Mouse (Mus musculus): ENCODE measurements around the gene Homer1. TPM values are rescaled to one million over a fixed set of nuclear protein-coding genes. Genes with fewer than 3 reads are reported as not detected.

Homer1 gene
- polyA plus RNA-seq, 1 experiment = 2.2 TPM

- WGBS = 64% methylated on average over 3 of the region's 3 CpGs
Measured at GRCm38 (mm10) chr13:93335337-93335736, 35.9 kb downstream of the Homer1 start.

GRCm38 (mm10) chr13:93338394-93338793, 39.0 kb downstream of the Homer1 start:
- 56% methylated on average over 5 of the region's 5 CpGs for WGBS
- no peak for DNase-seq (ENCODE audit: low read depth, low spot score)

More at GRCm38 (mm10) chr13:93335337-93335736, 35.9 kb downstream of the Homer1 start:
- no peak for DNase-seq (ENCODE audit: low read depth, low spot score)

GRCm38 (mm10) chr13:93340555-93341278, 41.3 kb downstream of the Homer1 start:
- no peak for DNase-seq (ENCODE audit: low read depth, low spot score)
- WGBS = 61% methylated on average over 3 of the region's 3 CpGs

GRCm38 (mm10) chr13:93342641-93343040, 43.2 kb downstream of the Homer1 start:
- DNase-seq (ENCODE audit: low read depth, low spot score) = no peak
- 48% methylated on average over 5 of the region's 5 CpGs for WGBS

GRCm38 (mm10) chr13:93344395-93344794, 45.0 kb downstream of the Homer1 start:
- no peak for DNase-seq (ENCODE audit: low read depth, low spot score)
- 90% methylated on average over 1 of the region's 1 CpGs for WGBS

- 79% methylated on average over 3 of the region's 3 CpGs for WGBS
Measured at GRCm38 (mm10) chr13:93345854-93346253, 46.4 kb downstream of the Homer1 start.

GRCm38 (mm10) chr13:93352030-93352429, 52.6 kb downstream of the Homer1 start:
- 78% methylated on average over 2 of the region's 2 CpGs for WGBS
- DNase-seq (ENCODE audit: low read depth, low spot score) = no peak

More at GRCm38 (mm10) chr13:93345854-93346253, 46.4 kb downstream of the Homer1 start:
- DNase-seq (ENCODE audit: low read depth, low spot score) = no peak

- no peak for DNase-seq (ENCODE audit: low read depth, low spot score)
- WGBS = 58% methylated on average over 7 of the region's 7 CpGs
Measured at GRCm38 (mm10) chr13:93354420-93355278, 55.2 kb downstream of the Homer1 start.

- 67% methylated on average over 6 of the region's 6 CpGs for WGBS
- DNase-seq (ENCODE audit: low read depth, low spot score) = no peak
Measured at GRCm38 (mm10) chr13:93355279-93355587, 55.8 kb downstream of the Homer1 start.

- WGBS = 92% methylated on average over 1 of the region's 1 CpGs
- no peak for DNase-seq (ENCODE audit: low read depth, low spot score)
Measured at GRCm38 (mm10) chr13:93358522-93358921, 59.1 kb downstream of the Homer1 start.

- WGBS = 84% methylated on average over 5 of the region's 5 CpGs
- DNase-seq (ENCODE audit: low read depth, low spot score) = no peak
Measured at GRCm38 (mm10) chr13:93367555-93367954, 68.1 kb downstream of the Homer1 start.

GRCm38 (mm10) chr13:93368812-93369584, 69.6 kb downstream of the Homer1 start:
- DNase-seq (ENCODE audit: low read depth, low spot score) = no peak
- 94% methylated on average over 7 of the region's 7 CpGs for WGBS

GRCm38 (mm10) chr13:93374457-93374856, 75.0 kb downstream of the Homer1 start:
- DNase-seq (ENCODE audit: low read depth, low spot score) = no peak
- WGBS = 96% methylated on average over 5 of the region's 5 CpGs

- DNase-seq (ENCODE audit: low read depth, low spot score) = no peak
- WGBS = 42% methylated on average over 1 of the region's 1 CpGs
Measured at GRCm38 (mm10) chr13:93378493-93378892, 79.1 kb downstream of the Homer1 start.

- WGBS = 97% methylated on average over 8 of the region's 8 CpGs
- no peak for DNase-seq (ENCODE audit: low read depth, low spot score)
Measured at GRCm38 (mm10) chr13:93380399-93381063, 81.1 kb downstream of the Homer1 start.

GRCm38 (mm10) chr13:93381301-93381700, 81.9 kb downstream of the Homer1 start:
- no peak for DNase-seq (ENCODE audit: low read depth, low spot score)
- 72% methylated on average over 1 of the region's 1 CpGs for WGBS

GRCm38 (mm10) chr13:93383092-93383491, 83.7 kb downstream of the Homer1 start:
- DNase-seq (ENCODE audit: low read depth, low spot score) = no peak
- WGBS = 94% methylated on average over 5 of the region's 5 CpGs

- no peak for DNase-seq (ENCODE audit: low read depth, low spot score)
- WGBS = 91% methylated on average over 2 of the region's 2 CpGs
Measured at GRCm38 (mm10) chr13:93383620-93384019, 84.2 kb downstream of the Homer1 start.

GRCm38 (mm10) chr13:93384481-93384880, 85.0 kb downstream of the Homer1 start:
- 97% methylated on average over 1 of the region's 1 CpGs for WGBS
- no peak for DNase-seq (ENCODE audit: low read depth, low spot score)

- DNase-seq (ENCODE audit: low read depth, low spot score) = no peak
- WGBS = 78% methylated on average over 1 of the region's 1 CpGs
Measured at GRCm38 (mm10) chr13:93385147-93385546, 85.7 kb downstream of the Homer1 start.

Measured in large intestine, adult 2 months (tissue).